ENCODE assay signal across 10 mouse cellular contexts in the genomic region with DNA sequence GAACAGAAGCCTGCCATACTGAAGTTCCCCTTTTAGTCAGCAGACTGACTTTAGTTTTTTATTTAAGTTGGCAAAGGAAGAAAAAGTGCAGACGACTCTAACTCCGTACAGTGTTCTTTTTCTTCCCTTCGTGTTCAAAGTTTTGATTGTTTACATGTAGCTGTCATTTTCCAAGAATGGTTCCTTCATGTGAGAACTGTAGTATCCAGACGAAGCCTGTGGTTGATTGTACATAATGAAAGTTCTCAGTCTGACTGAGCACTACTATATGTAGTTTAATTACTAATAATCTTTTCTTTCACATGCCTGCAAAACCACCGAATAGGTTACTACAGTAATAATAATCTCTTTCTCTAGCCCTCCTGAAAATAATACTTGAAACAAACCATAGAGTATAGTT.
DNase-seq lines count a peak whose midpoint lies in the region; ATAC-seq and TF ChIP-seq lines count a peak whose summit lies in the region.
"Had no signal": no experiment of that assay in that cellular context is flagged by ENCODE, and none has a peak within 500 bp of the region (broad histone marks: within the 10 kb centered on the region; RNA-seq: fewer than 3 reads in every experiment).

No protein-coding gene starts in this region.

- TF ChIP-seq EP300 in stomach, postnatal 0 days (optimal IDR thresholded peaks at IDR 0.05), result no peak

- no peaks in the 10 kb centered on the region for H3K9me3 ChIP-seq in hindbrain, postnatal 0 days (ENCODE audit: low read length)
- no peaks in the 10 kb centered on the region for H3K9me3 ChIP-seq in hindbrain, embryonic 13.5 days
- H3K9me3 ChIP-seq in megakaryocyte, embryonic 14.5 days, result no peaks in the 10 kb centered on the region
- no peaks in the 10 kb centered on the region for H3K9me3 ChIP-seq in stomach, postnatal 0 days (ENCODE audit: control insufficient read depth, low read length)
- H3K9me3 ChIP-seq: hindbrain, embryonic 10.5 days; midbrain, embryonic 13.5 days had no signal

- no peak for DNase-seq in hindbrain, postnatal 0 days (ENCODE audit: low spot score)
- DNase-seq in stomach, postnatal 0 days (ENCODE audit: low spot score), result no peak
- DNase-seq in thymus, postnatal 10 days (ENCODE audit: low spot score in 2 of 2), result no peak
- DNase-seq: left cerebral cortex, postnatal 4 days had no signal

- H3K27ac ChIP-seq in hindbrain, postnatal 0 days, result no peak overlapping the region
- H3K27ac ChIP-seq in hindbrain, embryonic 13.5 days, result no peak overlapping the region
- H3K27ac ChIP-seq in stomach, postnatal 0 days (replicated peaks), result 0 out of 2 replicates have a peak overlapping the region, but pooled peaks have one; percentile 45
- H3K27ac ChIP-seq: midbrain, embryonic 13.5 days had no signal

- H3K27me3 ChIP-seq in hindbrain, postnatal 0 days (ENCODE audit: insufficient read depth, low read length), result no peaks in the 10 kb centered on the region
- H3K27me3 ChIP-seq in hindbrain, embryonic 13.5 days, result 0 out of 2 replicates have a peak, but pooled peaks cover 5% of the 10 kb centered on the region
- H3K27me3 ChIP-seq in megakaryocyte, embryonic 14.5 days (replicated peaks), result no peaks in the 10 kb centered on the region
- H3K27me3 ChIP-seq in stomach, postnatal 0 days (ENCODE audit: control insufficient read depth, insufficient read depth, low read length), result no peaks in the 10 kb centered on the region

- TF ChIP-seq CTCF in hindbrain, postnatal 0 days (IDR thresholded peaks at IDR 0.05; ENCODE audit: low read depth), result no peak
- no peak for TF ChIP-seq CTCF in stomach, postnatal 0 days (IDR thresholded peaks at IDR 0.05; ENCODE audit: low read depth)

- H3K9ac ChIP-seq in hindbrain, postnatal 0 days (replicated peaks; ENCODE audit: low read length), result no peak overlapping the region
- H3K9ac ChIP-seq in hindbrain, embryonic 13.5 days, result no peak overlapping the region
- no peak overlapping the region for H3K9ac ChIP-seq in stomach, postnatal 0 days (ENCODE audit: low read length)
- H3K9ac ChIP-seq: midbrain, embryonic 13.5 days had no signal

- H3K36me3 ChIP-seq in hindbrain, postnatal 0 days (ENCODE audit: insufficient read depth, low read length), result no peaks in the 10 kb centered on the region
- H3K36me3 ChIP-seq in hindbrain, embryonic 13.5 days, result no peaks in the 10 kb centered on the region
- H3K36me3 ChIP-seq in megakaryocyte, embryonic 14.5 days (replicated peaks; ENCODE audit: low read length), result peaks cover 46% of the 10 kb centered on the region
- H3K36me3 ChIP-seq in stomach, postnatal 0 days (ENCODE audit: control insufficient read depth, insufficient read depth, low read length), result no peaks in the 10 kb centered on the region
- H3K36me3 ChIP-seq: hindbrain, embryonic 10.5 days; midbrain, embryonic 13.5 days had no signal

- no peak for ATAC-seq in hindbrain, postnatal 0 days
- no peak for ATAC-seq in hindbrain, embryonic 13.5 days (ENCODE audit: low FRiP score)
- ATAC-seq in megakaryocyte, adult 5-6 weeks (ENCODE audit: poor library complexity, severe bottlenecking), result no peak
- ATAC-seq in erythroid progenitor cell, adult 5-6 weeks (replicated peaks; ENCODE audit: low FRiP score, poor library complexity, severe bottlenecking), result 0 out of 2 replicates have a peak, but pooled peaks have one; percentile 4
- ATAC-seq in stomach, postnatal 0 days (ENCODE audit: low FRiP score, low TSS enrichment), result no peak

- 0 out of 2 replicates have a peak overlapping the region, but pooled peaks have one; percentile 20 for H3K4me2 ChIP-seq in hindbrain, postnatal 0 days (ENCODE audit: low read depth, low read length)
- no peak overlapping the region for H3K4me2 ChIP-seq in hindbrain, embryonic 13.5 days
- H3K4me2 ChIP-seq in stomach, postnatal 0 days (replicated peaks; ENCODE audit: low read depth), result no peak overlapping the region
- H3K4me2 ChIP-seq: midbrain, embryonic 13.5 days had no signal

- H3K4me3 ChIP-seq in hindbrain, postnatal 0 days (ENCODE audit: low read length), result no peak overlapping the region
- no peak overlapping the region for H3K4me3 ChIP-seq in hindbrain, embryonic 13.5 days
- H3K4me3 ChIP-seq in megakaryocyte, embryonic 14.5 days (replicated peaks), result peak overlapping the region; percentile 90
- H3K4me3 ChIP-seq in stomach, postnatal 0 days (ENCODE audit: low read depth, low read length), result no peak overlapping the region
- H3K4me3 ChIP-seq: hindbrain, embryonic 10.5 days; midbrain, embryonic 13.5 days had no signal

- WGBS in hindbrain, postnatal 0 days, result 67% methylated on average over 5 of the region's 5 CpGs
- 73% methylated on average over 5 of the region's 5 CpGs for WGBS in hindbrain, embryonic 13.5 days
- WGBS in stomach, postnatal 0 days, result 21% methylated on average over 5 of the region's 5 CpGs

- no peaks in the 10 kb centered on the region for H3K4me1 ChIP-seq in hindbrain, postnatal 0 days (ENCODE audit: insufficient read depth, low read length)
- peaks cover 20% of the 10 kb centered on the region for H3K4me1 ChIP-seq in hindbrain, embryonic 13.5 days (replicated peaks)
- peaks cover 75% of the 10 kb centered on the region for H3K4me1 ChIP-seq in megakaryocyte, embryonic 14.5 days
- H3K4me1 ChIP-seq in stomach, postnatal 0 days (replicated peaks; ENCODE audit: control insufficient read depth, insufficient read depth), result no peaks in the 10 kb centered on the region
